Mouse (Mus musculus): Measurements from ENCODE around the gene Hyls1. TPM values are rescaled to one million over a fixed set of nuclear protein-coding genes. Genes with fewer than 3 reads are reported as not detected.

Gene Hyls1
- total and polyA plus RNA-seq, 3 experiments, result 10.5 to 10.6 TPM; not detected in 1

DNA sequence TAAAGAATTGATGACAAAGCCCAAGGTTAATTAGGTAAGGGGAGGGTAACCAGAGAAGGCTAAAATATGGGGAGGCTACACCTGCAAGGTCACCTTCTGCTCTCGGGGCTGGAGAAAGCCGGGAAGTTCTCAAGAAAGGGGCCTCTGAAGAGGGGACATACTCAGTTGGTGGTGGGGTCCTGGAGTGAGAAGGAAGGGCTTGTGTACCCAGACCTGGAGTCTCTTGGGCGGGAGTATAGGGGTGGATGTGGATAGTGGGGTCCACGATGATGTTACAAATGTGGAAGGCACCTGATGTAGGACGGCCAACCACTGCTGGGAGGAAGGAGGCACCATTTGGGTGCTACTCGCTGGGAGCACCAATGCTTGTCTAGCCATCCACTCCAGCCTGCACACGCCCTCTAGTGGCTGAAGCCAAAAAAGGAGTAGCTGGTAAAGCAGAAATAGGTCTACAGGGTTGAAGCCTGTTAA is 46.2 kb downstream of the Hyls1 start:
- no peaks in the 10 kb centered on the region for H3K79me2 ChIP-seq (ENCODE audit: control insufficient read depth, insufficient read depth, low read length, poor library complexity)
- peak; percentile 75 for DNase-seq (ENCODE audit: low read depth, low spot score)
- TF ChIP-seq POLR2AphosphoS2 (IDR thresholded peaks at IDR 0.05; ENCODE audit: low read length) (no peak), SMC3 (IDR thresholded peaks at IDR 0.05; ENCODE audit: low read depth, low read length) (peak; percentile 85), RCOR1 (IDR thresholded peaks at IDR 0.05; ENCODE audit: low read depth, low read length) (no peak), GATA1 (IDR thresholded peaks at IDR 0.05; ENCODE audit: low read depth, low read length) (no peak), RAD21 (IDR thresholded peaks at IDR 0.05; ENCODE audit: low read depth, low read length) (peak; percentile 70), MXI1 (IDR thresholded peaks at IDR 0.05; ENCODE audit: low read depth, low read length) (no peak), SIN3A (IDR thresholded peaks at IDR 0.05; ENCODE audit: low read length) (no peak), ZKSCAN1 (IDR thresholded peaks at IDR 0.05; ENCODE audit: low read depth, low read length) (no peak), TCF12 (IDR thresholded peaks at IDR 0.05; ENCODE audit: low read depth, low read length) (no peak), KAT2A (conservative IDR thresholded peaks at IDR 0.05; ENCODE audit: low read depth, low read length) (no peak), ZC3H11A (IDR thresholded peaks at IDR 0.05; ENCODE audit: low read depth, low read length) (peak; percentile 34; the same call in 1 of the 2 replicates), UBTF (IDR thresholded peaks at IDR 0.05; ENCODE audit: borderline replicate concordance, insufficient read depth, low read depth, low read length) (no peak), GABPA (IDR thresholded peaks at IDR 0.05; ENCODE audit: low read depth, low read length) (no peak), MYB (IDR thresholded peaks at IDR 0.05; ENCODE audit: low read depth, low read length) (no peak), ZMIZ1 (IDR thresholded peaks at IDR 0.05; ENCODE audit: low read depth, low read length) (no peak), ETS1 (IDR thresholded peaks at IDR 0.05; ENCODE audit: low read depth, low read length) (no peak), CHD2 (IDR thresholded peaks at IDR 0.05; ENCODE audit: low read length) (no peak), E2F4 (IDR thresholded peaks at IDR 0.05; ENCODE audit: borderline replicate concordance, low read depth, low read length) (no peak), CTCF (IDR thresholded peaks at IDR 0.05 in 2 of 3, conservative IDR thresholded peaks at IDR 0.05 in 1 of 3; ENCODE audit: control insufficient read depth in 1 of 3, insufficient read depth in 1 of 3, low read depth in 2 of 3, low read length in 3 of 3, poor library complexity in 1 of 3, severe bottlenecking in 1 of 3) (peak; percentile 85 to 89 (median 87))
- H3K9ac ChIP-seq (ENCODE audit: control insufficient read depth, low read depth, low read length, poor library complexity, severe bottlenecking), result no peak overlapping the region
- no peak overlapping the region for H3K27ac ChIP-seq (ENCODE audit: control insufficient read depth, low read depth, low read length)
- no peak overlapping the region for H3K4me3 ChIP-seq (ENCODE audit: control insufficient read depth in 1 of 2, insufficient read depth in 1 of 2, low read depth in 2 of 2, low read length in 2 of 2)
- peaks cover 3 to 4% of the 10 kb centered on the region in 2 experiments; a peak in 3 of 4 replicates for H3K27me3 ChIP-seq (ENCODE audit: control insufficient read depth in 1 of 2, insufficient read depth in 2 of 2, low read length in 2 of 2)
- no peaks in the 10 kb centered on the region for H3K36me3 ChIP-seq (ENCODE audit: control insufficient read depth in 1 of 2, insufficient read depth in 2 of 2, low read length in 2 of 2)
- no peaks in the 10 kb centered on the region for H3K9me3 ChIP-seq (replicated peaks; ENCODE audit: insufficient read depth, low read length)
- H3K4me1 ChIP-seq (ENCODE audit: control insufficient read depth in 1 of 2, insufficient read depth in 2 of 2, low read length in 2 of 2), result no peaks in the 10 kb centered on the region

DNA sequence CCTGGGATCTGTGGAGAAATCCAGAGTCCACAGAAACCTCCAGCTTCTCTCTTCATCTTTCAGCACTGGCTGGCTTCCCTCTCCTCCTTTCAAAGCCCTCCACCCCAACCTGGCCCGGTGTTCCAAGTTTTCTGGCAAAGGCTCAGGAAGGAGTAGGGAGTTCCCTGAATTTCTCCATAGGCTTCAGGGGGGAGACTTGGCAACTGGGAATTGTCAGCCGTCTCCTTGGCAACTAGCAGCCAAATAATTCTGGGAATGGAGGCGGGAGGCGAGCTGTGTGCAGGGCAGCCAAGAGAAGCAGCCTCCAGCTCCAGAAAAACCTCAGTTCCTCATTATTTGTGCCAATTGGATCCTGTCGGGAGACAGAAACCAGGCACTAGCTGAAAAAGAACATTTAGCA is 46.7 kb downstream of the Hyls1 start:
- Histone ChIP-seq H3K36me3 (ENCODE audit: control insufficient read depth in 1 of 2, insufficient read depth in 2 of 2, low read length in 2 of 2) (no peaks in the 10 kb centered on the region), H3K27me3 (ENCODE audit: control insufficient read depth in 1 of 2, insufficient read depth in 2 of 2, low read length in 2 of 2) (peaks cover 3 to 4% of the 10 kb centered on the region in 2 experiments; a peak in 3 of 4 replicates), H3K27ac (ENCODE audit: control insufficient read depth, low read depth, low read length) (no peak overlapping the region), H3K79me2 (ENCODE audit: control insufficient read depth, insufficient read depth, low read length, poor library complexity) (no peaks in the 10 kb centered on the region), H3K9ac (ENCODE audit: control insufficient read depth, low read depth, low read length, poor library complexity, severe bottlenecking) (no peak overlapping the region), H3K9me3 (replicated peaks; ENCODE audit: insufficient read depth, low read length) (no peaks in the 10 kb centered on the region), H3K4me3 (ENCODE audit: control insufficient read depth in 1 of 2, insufficient read depth in 1 of 2, low read depth in 2 of 2, low read length in 2 of 2) (no peak overlapping the region), H3K4me1 (ENCODE audit: control insufficient read depth in 1 of 2, insufficient read depth in 2 of 2, low read length in 2 of 2) (no peaks in the 10 kb centered on the region)
- DNase-seq (ENCODE audit: low read depth, low spot score), result no peak
- no peak for TF ChIP-seq TCF12 (IDR thresholded peaks at IDR 0.05; ENCODE audit: low read depth, low read length)
- TF ChIP-seq GATA1 (IDR thresholded peaks at IDR 0.05; ENCODE audit: low read depth, low read length), result no peak
- TF ChIP-seq MXI1 (IDR thresholded peaks at IDR 0.05; ENCODE audit: low read depth, low read length), result no peak
- TF ChIP-seq MAX (IDR thresholded peaks at IDR 0.05; ENCODE audit: low read length), result no peak
- no peak for TF ChIP-seq KAT2A (conservative IDR thresholded peaks at IDR 0.05; ENCODE audit: low read depth, low read length)
- TF ChIP-seq CHD1 (IDR thresholded peaks at IDR 0.05; ENCODE audit: low read depth, low read length), result no peak
- TF ChIP-seq E2F4 (IDR thresholded peaks at IDR 0.05; ENCODE audit: borderline replicate concordance, low read depth, low read length), result no peak
- TF ChIP-seq HCFC1 (IDR thresholded peaks at IDR 0.05; ENCODE audit: low read depth, low read length), result no peak
- TF ChIP-seq CHD2 (IDR thresholded peaks at IDR 0.05; ENCODE audit: low read length), result no peak
- TF ChIP-seq POLR2AphosphoS2 (IDR thresholded peaks at IDR 0.05; ENCODE audit: low read length), result no peak
- no peak for TF ChIP-seq ZC3H11A (IDR thresholded peaks at IDR 0.05; ENCODE audit: low read depth, low read length)
- TF ChIP-seq POLR2AphosphoS5 (IDR thresholded peaks at IDR 0.05; ENCODE audit: borderline replicate concordance, low read depth, low read length), result no peak
- TF ChIP-seq MAFK (IDR thresholded peaks at IDR 0.05; ENCODE audit: borderline replicate concordance, low read depth, low read length), result no peak
